Mouse (Mus musculus) neural tube, embryonic 15.5 days (tissue): Measurements from ENCODE around the gene Ank3. TPM values are rescaled to one million over a fixed set of nuclear protein-coding genes. Genes with fewer than 3 reads are reported as not detected.

Source experiments
- ATAC-seq: fragments of 200-750 bp; cut with Nextera tagmentation; 2 replicates; pipeline ENCODE4 v1.8.0; 2017; ENCODE audit warnings: mild to moderate bottlenecking, moderate TSS enrichment, moderate library complexity; ENCODE audit not compliant: low FRiP score
- H3K27ac ChIP-seq: fragments of 300-500 bp; sonication (generic); replicated peaks from 2 replicates; pipeline ENCODE4 v1.5.1; 2015; ENCODE audit warnings: mild to moderate bottlenecking, inconsistent platforms
- H3K27me3 ChIP-seq: fragments of 300-500 bp; sonication (generic); replicated peaks from 2 replicates; pipeline ENCODE4 v1.6.1; 2015; ENCODE audit warnings: inconsistent platforms
- H3K36me3 ChIP-seq: fragments of 300-500 bp; sonication (generic); 2 replicates; pipeline ENCODE4 v1.6.1; 2015; ENCODE audit warnings: inconsistent platforms
- H3K4me1 ChIP-seq: fragments of 300-500 bp; sonication (generic); 2 replicates; pipeline ENCODE4 v1.6.1; 2015; ENCODE audit warnings: inconsistent platforms
- H3K4me2 ChIP-seq: fragments of 300-500 bp; sonication (generic); 2 replicates; pipeline ENCODE4 v1.6.1; 2015; ENCODE audit warnings: inconsistent platforms, mild to moderate bottlenecking, moderate library complexity
- H3K4me3 ChIP-seq: fragments of 300-500 bp; sonication (generic); replicated peaks from 2 replicates; pipeline ENCODE4 v1.5.1; 2015; ENCODE audit warnings: mild to moderate bottlenecking, inconsistent platforms
- H3K9ac ChIP-seq: fragments of 300-500 bp; sonication (generic); replicated peaks from 2 replicates; pipeline ENCODE4 v1.6.1; 2015; ENCODE audit warnings: mild to moderate bottlenecking, inconsistent platforms
- H3K9me3 ChIP-seq: fragments of 300-500 bp; sonication (generic); replicated peaks from 2 replicates; pipeline ENCODE4 v1.6.1; 2016; ENCODE audit warnings: inconsistent platforms
- WGBS: fragments of 180-500 bp; shearing (Covaris S2); methylation state at CpG from one replicate; pipeline ENCODE4 v1.1.7; 2015; ENCODE audit warnings: mixed read lengths; 5-methylcytosine and 5-hydroxymethylcytosine counted together
- polyA plus RNA-seq: library from polyadenylated mRNA; unstranded; fragments of >200 nt; fragmentation: Nextera tagmentation; extraction: Ambion mirVana; gene quantifications from 2 replicates; pipeline ENCODE4 v1.2.1, GENCODE M21; 2015

The Ank3 gene
- polyA plus RNA-seq, 1 experiment from 2014 or later: 89.5 TPM

- 60% methylated on average over 6 of the region's 6 CpGs for WGBS
- ATAC-seq: peak; percentile 65
- peak overlapping the region; percentile 41; the same call in 1 of the 2 replicates for H3K27ac ChIP-seq
These were observed 668.9 kb downstream of the Ank3 start for GRCm38 (mm10) chr10:70067169-70068115.

GRCm38 (mm10) chr10:70069321-70069720 is 670.7 kb downstream of the Ank3 start:
- H3K9me3 ChIP-seq: no peaks in the 10 kb centered on the region
- 60% methylated on average over 6 of the region's 6 CpGs for WGBS
- no peak overlapping the region for H3K4me2 ChIP-seq
- ATAC-seq: no peak
- peaks cover 7% of the 10 kb centered on the region; the same call in 1 of the 2 replicates for H3K4me1 ChIP-seq
- no peaks in the 10 kb centered on the region for H3K36me3 ChIP-seq
- no peak overlapping the region for H3K4me3 ChIP-seq
- H3K9ac ChIP-seq: no peak overlapping the region
- H3K27ac ChIP-seq: no peak overlapping the region
- no peaks in the 10 kb centered on the region for H3K27me3 ChIP-seq

More at GRCm38 (mm10) chr10:70067169-70068115, 668.9 kb downstream of the Ank3 start:
- Histone ChIP-seq H3K9me3 (no peaks in the 10 kb centered on the region), H3K4me1 (peaks cover 7% of the 10 kb centered on the region; the same call in 1 of the 2 replicates), H3K9ac (no peak overlapping the region), H3K4me3 (no peak overlapping the region), H3K36me3 (no peaks in the 10 kb centered on the region), H3K4me2 (no peak overlapping the region), H3K27me3 (no peaks in the 10 kb centered on the region)

GRCm38 (mm10) chr10:70071334-70071733 is 672.8 kb downstream of the Ank3 start:
- no peak overlapping the region for H3K4me3 ChIP-seq
- WGBS: 85% methylated on average over 4 of the region's 4 CpGs
- peaks cover 7% of the 10 kb centered on the region; the same call in 1 of the 2 replicates for H3K4me1 ChIP-seq
- H3K27me3 ChIP-seq: no peaks in the 10 kb centered on the region
- no peak overlapping the region for H3K4me2 ChIP-seq
- H3K9ac ChIP-seq: no peak overlapping the region
- H3K9me3 ChIP-seq: no peaks in the 10 kb centered on the region
- no peak for ATAC-seq
- no peak overlapping the region for H3K27ac ChIP-seq
- H3K36me3 ChIP-seq: no peaks in the 10 kb centered on the region

Other genes starting within 250 kb of the Ank3 start
- 15.7 and 16.1 TPM in 2 replicates for gene Rhobtb1, start 247.3 kb upstream of the Ank3 start, polyA plus RNA-seq
- 1.3 and 1.4 TPM in 2 replicates for gene A930033H14Rik, start 185.7 kb upstream of the Ank3 start, polyA plus RNA-seq
- gene Cdk1, start 45.8 kb upstream of the Ank3 start, polyA plus RNA-seq: 54.8 and 142 TPM in 2 replicates